Mouse (Mus musculus) lung, embryonic 16.5 days (tissue): Measurements from ENCODE around the gene Kcnj13. TPM values are rescaled to one million over a fixed set of nuclear protein-coding genes. Genes with fewer than 3 reads are reported as not detected.
A peak's percentile ranks its signal among the peaks of the same experiment; 100 is the strongest.

ENCODE experiments used
- ATAC-seq: fragments of 200-750 bp; cut with Nextera tagmentation; 2 replicates; pipeline ENCODE4 v1.8.0; 2017; ENCODE audit warnings: low read depth, mild to moderate bottlenecking, moderate library complexity
- H3K27ac ChIP-seq: fragments of 300-500 bp; sonication (generic); 2 replicates; pipeline ENCODE4 v1.5.1; 2014; ENCODE audit warnings: mild to moderate bottlenecking, control low read depth, low read length
- H3K27me3 ChIP-seq: fragments of 300-500 bp; sonication (generic); 2 replicates; pipeline ENCODE4 v1.6.1; 2014; ENCODE audit warnings: low read depth, low read length, mixed read lengths; ENCODE audit not compliant: control insufficient read depth, insufficient read depth
- H3K36me3 ChIP-seq: fragments of 300-500 bp; sonication (generic); 2 replicates; pipeline ENCODE4 v1.6.1; 2014; ENCODE audit warnings: low read length; ENCODE audit not compliant: control insufficient read depth, insufficient read depth
- H3K4me1 ChIP-seq: fragments of 300-500 bp; sonication (generic); replicated peaks from 2 replicates; pipeline ENCODE4 v1.6.1; 2014; ENCODE audit warnings: low read length, mixed read lengths; ENCODE audit not compliant: control insufficient read depth, insufficient read depth
- H3K4me2 ChIP-seq: fragments of 300-500 bp; sonication (generic); 2 replicates; pipeline ENCODE4 v1.6.1; 2014; ENCODE audit warnings: low read depth, low read length, control low read depth
- H3K4me3 ChIP-seq: fragments of 300-500 bp; sonication (generic); 2 replicates; pipeline ENCODE4 v1.5.1; 2014; ENCODE audit warnings: mild to moderate bottlenecking, low read length, control low read depth
- H3K9ac ChIP-seq: fragments of 300-500 bp; sonication (generic); 2 replicates; pipeline ENCODE4 v1.6.1; 2014; ENCODE audit warnings: low read length, control low read depth
- H3K9me3 ChIP-seq: fragments of 300-500 bp; sonication (generic); 2 replicates; pipeline ENCODE4 v1.6.1; 2016; ENCODE audit warnings: low read length; ENCODE audit not compliant: control insufficient read depth
- WGBS: fragments of 180-500 bp; shearing (Covaris S2); extraction: QIAGEN DNeasy Blood & Tissue Kit; methylation state at CpG from one replicate; pipeline ENCODE4 v1.1.7; 2014; 5-methylcytosine and 5-hydroxymethylcytosine counted together
- polyA plus RNA-seq: library from polyadenylated mRNA; unstranded; fragments of >200 nt; fragmentation: Nextera tagmentation; extraction: Ambion mirVana; gene quantifications from 2 replicates; pipeline ENCODE4 v1.2.1, GENCODE M21; 2015

Kcnj13 gene
- 7.6 and 10.1 TPM in 2 replicates for polyA plus RNA-seq

GRCm38 (mm10) chr1:87394594-87394993, at the start of gene Kcnj13:
Gene Kcnj13 (minus strand): TSS chr1:87394729.
- Histone ChIP-seq H3K4me3 (peak within 1 kb of the TSS; percentile 16; the same call in 1 of the 2 replicates), H3K4me1 (peaks cover 12% of the 10 kb centered on the region), H3K9ac (no peak within 1 kb of the TSS), H3K4me2 (peak within 1 kb of the TSS; percentile 1; the same call in 1 of the 2 replicates), H3K9me3 (no peaks in the 10 kb centered on the region), H3K27me3 (no peaks in the 10 kb centered on the region), H3K36me3 (peaks cover 6% of the 10 kb centered on the region; the same call in 1 of the 2 replicates), H3K27ac (peak within 1 kb of the TSS; percentile 75)
- 30% methylated on average over 6 of the region's 6 CpGs for WGBS
- 0 out of 2 replicates have a peak, but pooled peaks have one; percentile 43 for ATAC-seq

- H3K9me3 ChIP-seq, result no peaks in the 10 kb centered on the region
- no peaks in the 10 kb centered on the region for H3K4me1 ChIP-seq
- no peak for ATAC-seq
- H3K4me3 ChIP-seq, result no peak overlapping the region
- H3K27ac ChIP-seq, result no peak overlapping the region
- 43% methylated on average over 6 of the region's 6 CpGs for WGBS
- H3K9ac ChIP-seq, result no peak overlapping the region
- H3K4me2 ChIP-seq, result no peak overlapping the region
- peaks cover 44% of the 10 kb centered on the region for H3K36me3 ChIP-seq
- H3K27me3 ChIP-seq, result no peaks in the 10 kb centered on the region
These were observed 42.1 kb upstream of the Kcnj13 start for GRCm38 (mm10) chr1:87436583-87436982.

DNA sequence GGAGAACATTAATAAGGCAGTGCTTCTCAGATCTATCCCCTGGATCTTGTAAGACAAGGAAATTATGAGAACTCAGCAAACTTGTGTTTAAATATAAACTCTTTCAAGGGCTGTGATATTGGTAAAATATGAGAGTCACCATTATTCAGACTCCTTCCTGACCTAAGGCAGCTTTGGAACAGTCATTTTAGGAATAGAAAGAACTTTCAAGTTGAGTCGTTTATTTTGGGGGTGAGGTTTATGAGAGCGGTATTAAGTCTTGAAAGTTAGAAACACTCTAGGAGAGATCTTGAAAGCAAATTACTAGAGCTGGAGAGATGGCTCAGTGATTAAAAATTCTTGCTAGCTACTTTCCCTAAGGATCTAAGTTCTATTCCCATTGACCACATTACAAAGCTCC, 40.6 kb upstream of the Kcnj13 start:
- Histone ChIP-seq H3K9ac (no peak overlapping the region), H3K4me1 (no peaks in the 10 kb centered on the region), H3K4me3 (no peak overlapping the region), H3K27me3 (no peaks in the 10 kb centered on the region), H3K4me2 (no peak overlapping the region), H3K36me3 (peaks cover 36% of the 10 kb centered on the region), H3K27ac (no peak overlapping the region), H3K9me3 (no peaks in the 10 kb centered on the region)
- no peak for ATAC-seq
- WGBS, result 85% methylated on average over 2 of the region's 2 CpGs

DNA sequence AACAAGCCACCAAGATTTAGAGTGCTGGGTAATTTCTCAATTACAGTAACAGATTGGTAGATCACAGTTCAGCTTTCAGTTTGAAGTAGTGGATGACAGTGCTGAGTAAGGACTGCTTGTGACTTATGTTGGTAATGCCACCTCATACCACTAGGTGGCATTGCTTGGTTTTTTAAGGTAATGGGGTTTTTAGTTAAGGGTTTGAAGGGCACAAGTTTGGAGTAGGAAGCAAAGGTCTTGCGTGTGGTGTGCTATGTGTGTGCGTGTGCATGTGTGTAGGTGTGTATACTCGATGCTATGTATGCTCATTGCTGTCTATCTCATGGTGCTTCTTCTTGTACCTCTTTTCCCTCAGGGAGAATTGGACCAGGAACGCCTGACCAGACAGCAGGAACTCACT, 24.2 kb upstream of the Kcnj13 start:
- H3K9ac ChIP-seq, result no peak overlapping the region
- H3K4me1 ChIP-seq, result no peaks in the 10 kb centered on the region
- no peak for ATAC-seq
- H3K27ac ChIP-seq, result no peak overlapping the region
- no peaks in the 10 kb centered on the region for H3K9me3 ChIP-seq
- H3K4me3 ChIP-seq, result no peak overlapping the region
- H3K4me2 ChIP-seq, result no peak overlapping the region
- H3K36me3 ChIP-seq, result peaks cover 17% of the 10 kb centered on the region
- 85% methylated on average over 4 of the region's 4 CpGs for WGBS
- H3K27me3 ChIP-seq, result no peaks in the 10 kb centered on the region

DNA sequence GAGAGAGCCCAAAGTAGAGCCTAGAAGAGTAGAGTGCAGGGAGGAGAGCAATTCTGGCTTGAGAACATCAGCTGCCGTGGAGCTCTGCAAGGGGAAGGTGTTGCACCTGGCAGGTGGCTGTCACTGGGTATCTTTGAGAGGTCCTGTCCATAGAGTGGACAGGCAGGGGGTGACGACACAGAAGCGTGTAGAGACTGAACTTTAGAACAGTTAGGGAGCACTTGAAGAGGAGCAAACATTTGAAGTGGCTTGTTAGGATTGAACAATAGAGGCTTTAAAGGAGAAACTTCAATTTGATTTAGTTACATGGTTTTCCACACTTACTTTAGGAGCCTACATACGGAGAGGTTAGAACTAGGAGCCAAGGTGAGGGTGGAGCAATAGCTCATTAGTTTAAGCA, 14.9 kb upstream of the Kcnj13 start:
- H3K4me3 ChIP-seq, result no peak overlapping the region
- no peaks in the 10 kb centered on the region; the same call in 1 of the 2 replicates for H3K4me1 ChIP-seq
- H3K27ac ChIP-seq, result peak overlapping the region; percentile 16; the same call in 1 of the 2 replicates
- H3K4me2 ChIP-seq, result no peak overlapping the region
- peak; percentile 85 for ATAC-seq
- H3K9ac ChIP-seq, result no peak overlapping the region
- WGBS, result 61% methylated on average over 4 of the region's 4 CpGs
- peaks cover 21% of the 10 kb centered on the region for H3K36me3 ChIP-seq
- no peaks in the 10 kb centered on the region for H3K9me3 ChIP-seq
- H3K27me3 ChIP-seq, result no peaks in the 10 kb centered on the region

- Histone ChIP-seq H3K27me3 (no peaks in the 10 kb centered on the region), H3K36me3 (peaks cover 17% of the 10 kb centered on the region), H3K9me3 (no peaks in the 10 kb centered on the region), H3K4me2 (no peak overlapping the region), H3K9ac (no peak overlapping the region), H3K4me3 (no peak overlapping the region), H3K4me1 (no peaks in the 10 kb centered on the region; the same call in 1 of the 2 replicates), H3K27ac (no peak overlapping the region)
- ATAC-seq, result no peak
These were observed 11.5 kb upstream of the Kcnj13 start for GRCm38 (mm10) chr1:87406012-87406411.

GRCm38 (mm10) chr1:87404710-87405109, 10.2 kb upstream of the Kcnj13 start:
- Histone ChIP-seq H3K9me3 (no peaks in the 10 kb centered on the region), H3K4me3 (no peak overlapping the region), H3K36me3 (peaks cover 17% of the 10 kb centered on the region), H3K27ac (no peak overlapping the region), H3K4me2 (no peak overlapping the region), H3K4me1 (no peaks in the 10 kb centered on the region; the same call in 1 of the 2 replicates), H3K9ac (no peak overlapping the region), H3K27me3 (no peaks in the 10 kb centered on the region)
- ATAC-seq, result no peak
- WGBS, result 79% methylated on average over 1 of the region's 1 CpGs

- Histone ChIP-seq H3K9me3 (no peaks in the 10 kb centered on the region), H3K4me2 (no peak overlapping the region), H3K4me1 (peaks cover 12% of the 10 kb centered on the region), H3K27me3 (no peaks in the 10 kb centered on the region), H3K9ac (no peak overlapping the region), H3K27ac (peak overlapping the region; percentile 78), H3K36me3 (0 out of 2 replicates have a peak, but pooled peaks cover under 1% of the 10 kb centered on the region), H3K4me3 (no peak overlapping the region)
- 47% methylated on average over 7 of the region's 7 CpGs for WGBS
- peak; percentile 73; the same call in 1 of the 2 replicates for ATAC-seq
These were observed 2.5 kb upstream of the Kcnj13 start for GRCm38 (mm10) chr1:87396923-87397586.

- Histone ChIP-seq H3K27ac (peak overlapping the region; percentile 32), H3K27me3 (no peaks in the 10 kb centered on the region)
- WGBS, result 63% methylated on average over 3 of the region's 3 CpGs
These were observed 909 bp downstream of the Kcnj13 start for GRCm38 (mm10) chr1:87393444-87394195.

More at GRCm38 (mm10) chr1:87393444-87394195, 909 bp downstream of the Kcnj13 start:
- H3K9ac ChIP-seq, result no peak overlapping the region
- H3K4me3 ChIP-seq, result no peak overlapping the region
- H3K36me3 ChIP-seq, result peaks cover 8% of the 10 kb centered on the region; the same call in 1 of the 2 replicates
- H3K4me2 ChIP-seq, result no peak overlapping the region; the same call in 1 of the 2 replicates
- peak; percentile 70 for ATAC-seq
- H3K4me1 ChIP-seq, result peaks cover 12% of the 10 kb centered on the region
- no peaks in the 10 kb centered on the region for H3K9me3 ChIP-seq
